Mouse (Mus musculus) ES-Bruce4 (cell line): ENCODE measurements around the gene Rapgef5. TPM values are rescaled to one million over a fixed set of nuclear protein-coding genes. Genes with fewer than 3 reads are reported as not detected.

Experiments
- H3K27ac ChIP-seq: 2 replicates; pipeline ENCODE4 v1.5.1; 2012; ENCODE audit warnings: low read length, inconsistent platforms; ENCODE audit not compliant: insufficient read depth
- H3K27me3 ChIP-seq: 2 replicates; pipeline ENCODE4 v1.6.1; 2012; ENCODE audit warnings: mild to moderate bottlenecking, low read length, inconsistent platforms; ENCODE audit not compliant: control insufficient read depth, poor library complexity, insufficient read depth, severe bottlenecking
- H3K36me3 ChIP-seq: 2 replicates; pipeline ENCODE4 v1.6.1; 2012; ENCODE audit warnings: inconsistent platforms, mild to moderate bottlenecking, low read length, moderate library complexity; ENCODE audit not compliant: control insufficient read depth, poor library complexity, insufficient read depth, severe bottlenecking
- H3K4me1 ChIP-seq: one replicate; pipeline ENCODE4 v1.8.1; 2011; ENCODE audit warnings: low read length; ENCODE audit not compliant: control insufficient read depth, insufficient read depth
- H3K4me3 ChIP-seq: 2 replicates; pipeline ENCODE4 v1.5.1; 2011; ENCODE audit warnings: low read depth, mild to moderate bottlenecking, low read length
- H3K9ac ChIP-seq: 2 replicates; pipeline ENCODE4 v1.6.1; 2012; ENCODE audit warnings: low read depth, mild to moderate bottlenecking, inconsistent platforms; ENCODE audit not compliant: poor library complexity, severe bottlenecking
- H3K9me3 ChIP-seq: replicated peaks from 2 replicates; pipeline ENCODE4 v1.6.1; 2012; ENCODE audit warnings: mild to moderate bottlenecking, low read length, inconsistent platforms; ENCODE audit not compliant: control insufficient read depth, poor library complexity, insufficient read depth, severe bottlenecking
- CTCF ChIP-seq: IDR thresholded peaks from one replicate; pipeline ENCODE4 v1.8.1; 2011; ENCODE audit warnings: low read depth, low read length
- EP300 ChIP-seq: IDR thresholded peaks from 2 replicates; pipeline ENCODE4 v1.6.1; 2011; ENCODE audit warnings: low read depth, low read length; ENCODE audit not compliant: insufficient read depth
- POLR2A ChIP-seq: IDR thresholded peaks from one replicate; pipeline ENCODE4 v1.8.1; 2011; ENCODE audit warnings: low read length; ENCODE audit not compliant: insufficient read depth
- polyA plus RNA-seq: library from polyadenylated mRNA; stranded (reverse); fragments of >200 nt; gene quantifications from 2 replicates; pipeline ENCODE4 v1.2.4, GENCODE M21; 2011; ENCODE audit warnings: low read depth; ENCODE audit not compliant: missing spikeins, insufficient read depth, insufficient read length

The Rapgef5 gene
- polyA plus RNA-seq, 1 experiment: 23.8 TPM

DNA sequence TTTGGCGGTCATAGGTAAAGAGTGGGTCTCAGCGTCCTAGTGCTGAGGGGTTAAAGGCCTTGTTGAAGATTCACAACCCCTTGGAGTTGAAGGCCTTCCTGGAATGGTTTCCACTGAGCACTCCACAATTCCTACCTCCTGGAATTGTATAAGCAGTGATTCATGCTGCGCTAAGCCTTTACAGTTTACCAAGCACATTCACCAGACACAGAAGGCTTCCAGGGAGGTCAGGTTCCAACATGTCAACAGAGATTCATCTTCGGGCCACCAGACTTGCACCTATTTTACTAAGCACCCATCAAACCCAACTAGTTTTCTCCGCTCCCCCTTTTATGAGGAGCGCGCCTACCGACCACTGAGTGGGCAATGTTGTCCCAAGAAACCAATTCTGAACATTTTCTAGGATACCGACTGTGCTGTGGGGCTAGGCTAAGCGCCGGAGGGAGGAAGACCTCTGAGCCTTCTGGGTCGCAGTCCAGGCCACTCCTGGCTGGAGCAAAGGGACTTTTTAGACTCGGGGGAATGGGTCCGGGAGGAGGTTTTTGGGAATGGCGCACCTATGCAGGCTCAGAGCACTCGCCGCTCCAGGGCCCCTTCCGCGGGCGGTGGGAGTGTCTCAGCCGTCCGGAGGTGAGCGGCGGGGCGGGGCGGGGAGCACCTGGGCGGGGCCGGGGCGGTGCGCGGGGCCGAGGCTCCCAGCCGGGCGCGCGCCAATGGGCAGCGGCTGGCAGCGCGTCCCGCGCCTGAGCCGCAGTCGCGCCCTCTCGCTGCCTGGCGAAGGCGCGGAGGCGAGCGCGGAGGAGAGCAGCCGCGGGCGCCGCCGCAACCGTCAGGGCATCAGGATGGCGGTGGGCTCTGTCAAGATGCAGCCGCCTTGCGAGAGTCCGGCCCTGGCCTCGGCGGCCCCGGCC is 17.2 kb downstream of the Rapgef5 start:
- 0 out of 2 replicates have a peak overlapping the region, but pooled peaks have one; percentile 15 for H3K27ac ChIP-seq
- no peaks in the 10 kb centered on the region for H3K4me1 ChIP-seq
- no peaks in the 10 kb centered on the region for H3K27me3 ChIP-seq

DNA sequence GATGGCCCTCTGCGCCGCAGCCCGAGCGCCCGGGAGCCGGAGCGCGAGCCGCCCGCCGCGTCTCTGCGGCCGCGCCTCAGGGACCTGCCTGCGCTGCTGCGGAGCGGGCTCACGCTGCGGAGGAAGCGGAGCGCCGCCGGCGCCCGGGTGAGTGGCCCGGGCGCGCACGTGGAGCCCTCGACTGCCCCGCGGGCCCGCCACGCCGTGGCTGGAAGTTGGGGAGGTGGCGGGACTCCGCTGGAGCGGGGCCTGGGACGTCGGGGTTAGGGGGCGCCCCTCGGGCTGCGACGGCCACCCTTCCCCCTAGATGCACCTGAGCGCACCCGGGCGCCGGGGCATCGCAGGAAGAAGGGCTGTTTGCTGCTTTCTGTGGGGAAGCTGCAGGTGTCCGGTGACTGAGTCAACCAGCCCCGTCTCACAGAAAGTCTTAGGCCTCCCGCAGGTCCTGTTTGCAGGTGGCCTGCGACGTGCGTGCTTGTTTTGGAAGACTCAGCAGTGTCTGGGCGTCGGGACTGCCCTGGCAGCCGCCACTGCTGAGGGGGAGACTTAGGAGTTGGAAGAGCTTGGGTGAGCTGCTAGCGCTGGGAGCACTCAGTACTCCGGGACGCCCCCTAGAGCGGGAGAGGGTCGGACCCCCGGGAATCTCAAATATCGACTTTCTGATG is 17.9 kb downstream of the Rapgef5 start:
- peak overlapping the region; percentile 92 for H3K9ac ChIP-seq
- no peaks in the 10 kb centered on the region for H3K9me3 ChIP-seq
- no peaks in the 10 kb centered on the region for H3K4me1 ChIP-seq
- no peaks in the 10 kb centered on the region for H3K36me3 ChIP-seq
- H3K27me3 ChIP-seq: no peaks in the 10 kb centered on the region
- peak overlapping the region; percentile 91 for H3K4me3 ChIP-seq
- no peak overlapping the region for H3K27ac ChIP-seq
- TF ChIP-seq CTCF: peak; percentile 27
- no peak for TF ChIP-seq POLR2A

More for the DNA sequence above, 17.2 kb downstream of the Rapgef5 start:
- H3K9me3 ChIP-seq: no peaks in the 10 kb centered on the region
- peak overlapping the region; percentile 92 for H3K9ac ChIP-seq
- H3K4me3 ChIP-seq: peak overlapping the region; percentile 91
- H3K36me3 ChIP-seq: no peaks in the 10 kb centered on the region
- TF ChIP-seq CTCF: no peak
- TF ChIP-seq EP300: no peak

DNA sequence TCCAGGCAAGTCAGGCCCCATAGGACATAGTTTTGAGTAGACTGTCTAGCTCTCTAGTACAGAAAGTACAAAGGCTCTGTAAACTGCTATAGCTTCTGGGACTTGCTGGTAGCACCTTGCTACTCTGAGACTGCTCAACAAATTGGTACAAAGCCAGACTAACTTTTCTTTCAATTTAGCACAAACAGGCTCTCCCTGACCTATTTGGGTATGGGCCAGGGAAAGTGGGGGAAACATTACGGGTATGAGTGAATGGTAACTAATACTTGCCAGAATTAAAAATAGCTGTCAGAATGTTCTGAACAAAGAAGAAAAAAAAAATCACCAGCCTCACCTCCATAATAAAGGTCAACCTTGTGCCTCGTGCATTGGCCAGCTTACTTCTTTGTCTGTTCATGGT is 24.1 kb downstream of the Rapgef5 start:
- Histone ChIP-seq H3K4me1 (no peaks in the 10 kb centered on the region), H3K9me3 (no peaks in the 10 kb centered on the region), H3K27me3 (no peaks in the 10 kb centered on the region), H3K9ac (no peak overlapping the region), H3K4me3 (no peak overlapping the region), H3K27ac (no peak overlapping the region), H3K36me3 (no peaks in the 10 kb centered on the region)
- no peak for TF ChIP-seq POLR2A
- no peak for TF ChIP-seq CTCF
- no peak for TF ChIP-seq EP300

DNA sequence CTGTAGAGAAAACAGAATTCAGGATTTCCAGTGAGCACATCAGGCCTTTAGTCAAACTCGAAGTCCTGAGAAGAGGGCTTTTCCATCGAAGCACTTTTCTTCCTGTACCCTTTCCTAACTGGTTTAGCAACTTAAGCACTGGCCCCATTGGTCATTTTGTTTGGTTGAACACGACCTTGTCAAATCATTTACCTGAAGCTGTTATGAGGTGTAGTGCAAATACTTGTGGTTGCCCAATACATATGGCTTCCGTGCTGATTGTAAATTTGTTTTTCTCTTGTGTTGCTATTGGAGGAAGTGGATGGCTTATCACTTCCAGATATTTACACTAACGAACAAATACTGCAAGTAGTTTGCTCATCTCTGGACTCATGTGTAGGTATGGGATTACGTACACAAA is 29.0 kb downstream of the Rapgef5 start:
- Histone ChIP-seq H3K27ac (no peak overlapping the region), H3K4me3 (no peak overlapping the region), H3K4me1 (no peaks in the 10 kb centered on the region), H3K27me3 (no peaks in the 10 kb centered on the region), H3K36me3 (no peaks in the 10 kb centered on the region), H3K9me3 (no peaks in the 10 kb centered on the region), H3K9ac (no peak overlapping the region)
- no peak for TF ChIP-seq CTCF
- TF ChIP-seq EP300: no peak
- TF ChIP-seq POLR2A: no peak

DNA sequence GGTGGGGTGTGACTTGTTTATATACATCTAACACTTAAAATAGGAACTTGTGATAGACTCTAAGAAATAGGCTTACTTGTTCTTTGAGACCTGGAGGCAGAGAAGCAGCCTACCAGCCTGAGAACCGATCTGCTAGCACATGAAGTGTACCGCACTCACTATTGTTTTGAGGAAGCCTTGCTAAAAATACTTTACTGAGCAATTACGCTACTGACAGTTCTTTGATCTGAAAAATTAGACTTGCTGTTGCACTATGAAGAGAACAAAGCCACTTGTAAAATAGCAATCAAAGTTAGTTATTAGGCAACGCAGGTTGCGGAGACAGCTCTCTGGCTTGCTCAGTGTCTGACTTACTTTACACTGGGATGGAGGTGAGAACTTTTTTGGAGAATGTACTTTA is 37.1 kb downstream of the Rapgef5 start:
- TF ChIP-seq CTCF (no peak), EP300 (no peak), POLR2A (no peak)
- Histone ChIP-seq H3K9me3 (no peaks in the 10 kb centered on the region), H3K9ac (no peak overlapping the region), H3K4me3 (no peak overlapping the region), H3K27ac (no peak overlapping the region), H3K27me3 (no peaks in the 10 kb centered on the region), H3K36me3 (no peaks in the 10 kb centered on the region), H3K4me1 (no peaks in the 10 kb centered on the region)

DNA sequence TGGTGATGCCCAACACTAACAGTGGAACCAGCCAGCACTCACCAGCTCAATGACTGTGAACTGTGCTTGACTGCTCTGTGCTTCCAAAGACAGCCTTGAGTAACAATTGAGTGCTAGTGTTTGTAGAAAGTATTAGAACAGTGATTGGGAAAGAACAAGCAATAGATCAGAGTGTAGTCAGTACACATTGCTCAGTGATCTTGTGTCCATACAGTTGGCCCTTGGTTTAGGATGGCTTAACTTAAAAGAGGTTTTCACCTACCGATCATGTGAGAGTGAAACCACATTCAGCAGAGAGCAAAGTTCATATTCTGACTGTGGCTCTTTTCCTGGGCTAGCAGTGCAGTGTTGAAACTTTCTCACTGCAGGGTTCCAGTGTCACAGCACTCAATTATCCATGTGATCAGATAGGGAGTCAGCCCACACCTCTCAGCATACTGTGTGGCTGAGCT is 38.4 kb downstream of the Rapgef5 start:
- no peaks in the 10 kb centered on the region for H3K4me1 ChIP-seq
- no peaks in the 10 kb centered on the region for H3K9me3 ChIP-seq
- no peak overlapping the region for H3K27ac ChIP-seq
- no peaks in the 10 kb centered on the region for H3K36me3 ChIP-seq
- H3K9ac ChIP-seq: no peak overlapping the region
- no peak overlapping the region for H3K4me3 ChIP-seq
- TF ChIP-seq CTCF (no peak), EP300 (no peak), POLR2A (no peak)
- H3K27me3 ChIP-seq: no peaks in the 10 kb centered on the region
